Mouse (Mus musculus) liver, embryonic 18 days (tissue): ENCODE results near the gene Sort1. TPM values are rescaled to one million over a fixed set of nuclear protein-coding genes. Genes with fewer than 3 reads are reported as not detected.

Source experiments
- polyA plus RNA-seq: library from polyadenylated mRNA; depleted of rRNA; stranded (reverse); fragments of >200 nt; gene quantifications from 2 replicates; pipeline ENCODE4 v1.2.3, GENCODE M21; 2012; rRNA removed

Sort1 gene
- 10.5 and 12.8 TPM in 2 replicates for polyA plus RNA-seq

GRCm38 (mm10) chr3:108283781-108284601, at the start of gene Sort1:
Gene Sort1 (plus strand): TSS chr3:108284082.

GRCm38 (mm10) chr3:108256719-108257637, 26.9 kb upstream of the Sort1 start, which contains the start of gene Psma5:
Gene Psma5 (plus strand): TSS chr3:108256926.

DNA sequence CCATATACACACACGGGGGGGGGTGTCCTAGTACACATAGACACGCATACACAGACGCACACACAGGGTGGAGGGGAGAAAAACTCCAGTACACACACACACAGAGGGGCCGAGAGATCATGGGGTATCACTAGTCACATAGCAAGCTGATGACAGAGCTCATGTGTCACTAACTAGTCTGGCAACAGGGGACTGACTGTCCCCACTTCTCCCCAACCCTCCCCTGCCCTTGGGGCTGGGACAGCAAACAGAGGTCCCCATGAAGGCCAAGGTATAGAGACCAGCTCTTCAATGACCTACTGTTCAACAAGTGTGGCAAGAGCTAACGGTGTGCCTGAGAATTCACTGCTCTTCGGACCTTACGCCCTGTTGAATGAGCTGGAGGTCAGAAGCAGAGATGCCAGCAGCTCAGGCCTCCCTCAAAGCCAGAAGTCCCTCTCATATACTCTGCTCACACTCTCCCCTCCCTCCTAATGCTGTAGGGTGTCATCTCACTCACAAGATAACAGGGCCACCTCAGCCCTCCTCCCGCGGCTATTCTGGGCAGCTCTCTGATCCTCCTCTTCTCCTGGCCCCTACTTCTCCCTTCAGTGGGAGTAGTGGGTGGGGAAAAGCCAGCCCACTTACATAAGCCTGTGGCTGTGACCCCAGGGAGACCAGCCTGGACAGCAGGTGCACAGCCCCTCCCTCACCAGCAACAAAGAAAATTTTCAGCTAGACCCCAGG, 80.6 kb downstream of the Sort1 start, which contains the start of gene Mybphl:
Mybphl (plus strand) TSS at position 642 of the 726 bp plus-strand sequence.

GRCm38 (mm10) chr3:108383485-108384354, 99.8 kb downstream of the Sort1 start, which contains the start of gene Psrc1:
Gene Psrc1 (plus strand): TSS chr3:108383839.

Other genes starting within 250 kb of the Sort1 start
- 11.0 and 14.0 TPM in 2 replicates for gene Gstm4, start 239.2 kb upstream of the Sort1 start, polyA plus RNA-seq
- 41.3 and 56.1 TPM in 2 replicates for gene Ampd2, start 197.4 kb upstream of the Sort1 start, polyA plus RNA-seq
- 1.5 and 1.9 TPM in 2 replicates for gene Gnat2, start 191.3 kb upstream of the Sort1 start, polyA plus RNA-seq
- gene Gnai3, start 137.9 kb upstream of the Sort1 start, polyA plus RNA-seq: 36.8 and 37.1 TPM in 2 replicates
- gene Gpr61, start 129.2 kb upstream of the Sort1 start, polyA plus RNA-seq: 0.01 TPM in 1 of 2 replicates, not detected in the other
- 1.9 and 2.2 TPM in 2 replicates for gene Amigo1, start 97.7 kb upstream of the Sort1 start, polyA plus RNA-seq
- gene Cyb561d1, start 82.9 kb upstream of the Sort1 start, polyA plus RNA-seq: 1.8 and 1.9 TPM in 2 replicates
- gene Atxn7l2, start 73.1 kb upstream of the Sort1 start, polyA plus RNA-seq: 1.6 and 1.9 TPM in 2 replicates
- gene Sypl2, start 57.4 kb upstream of the Sort1 start, polyA plus RNA-seq: 0.03 and 0.06 TPM in 2 replicates
- gene Psma5, start 27.2 kb upstream of the Sort1 start, polyA plus RNA-seq: 69.8 and 80.8 TPM in 2 replicates
- 1.0 and 2.0 TPM in 2 replicates for gene Mybphl, start 80.8 kb downstream of the Sort1 start, polyA plus RNA-seq
- gene Psrc1, start 99.8 kb downstream of the Sort1 start, polyA plus RNA-seq: 13.2 and 14.0 TPM in 2 replicates
- 0.30 and 0.39 TPM in 2 replicates for gene Celsr2, start 131.5 kb downstream of the Sort1 start, polyA plus RNA-seq
- 30.3 and 33.2 TPM in 2 replicates for gene Sars, start 161.1 kb downstream of the Sort1 start, polyA plus RNA-seq